Mouse (Mus musculus) CD4-positive, CD25-positive, alpha-beta regulatory T cell, adult 9 weeks (primary cell): ENCODE data around the gene Dgat2. TPM values are rescaled to one million over a fixed set of nuclear protein-coding genes. Genes with fewer than 3 reads are reported as not detected.

Experiments used
- polyA plus RNA-seq: library from polyadenylated mRNA; unstranded; fragments of 100-300 nt; shearing (Covaris generic); gene quantifications from one replicate; pipeline ENCODE4 v1.2.1, GENCODE M21; 2017

Dgat2 gene
- polyA plus RNA-seq: 3.3 TPM

GRCm38 (mm10) chr7:99182432-99183172, at the start of gene Dgat2:
Dgat2 (minus strand) TSS chr7:99182719.

GRCm38 (mm10) chr7:99140984-99141918, 41.3 kb downstream of the Dgat2 start, which contains the start of gene Uvrag:
Uvrag (minus strand) TSS chr7:99141141.

Other genes with a start within 250 kb of the Dgat2 start
- 12.3 TPM for gene Uvrag, start 41.6 kb downstream of the Dgat2 start, polyA plus RNA-seq
- gene Mogat2, start 55.9 kb upstream of the Dgat2 start, polyA plus RNA-seq: not detected
- gene Map6, start 84.7 kb upstream of the Dgat2 start, polyA plus RNA-seq: 6.5 TPM
- gene Serpinh1, start 170.5 kb upstream of the Dgat2 start, polyA plus RNA-seq: not detected
- 21.7 TPM for gene Gdpd5, start 198.7 kb upstream of the Dgat2 start, polyA plus RNA-seq